Mouse (Mus musculus) cerebral cortex, adult 2 months (tissue): ENCODE measurements around the gene Ift43.

ENCODE experiments used
- WGBS: fragments of 180-500 bp; shearing (Covaris S2); methylation state at CpG from one replicate; pipeline ENCODE4 v1.1.7; 2018; 5-methylcytosine and 5-hydroxymethylcytosine counted together

Ift43 gene

DNA sequence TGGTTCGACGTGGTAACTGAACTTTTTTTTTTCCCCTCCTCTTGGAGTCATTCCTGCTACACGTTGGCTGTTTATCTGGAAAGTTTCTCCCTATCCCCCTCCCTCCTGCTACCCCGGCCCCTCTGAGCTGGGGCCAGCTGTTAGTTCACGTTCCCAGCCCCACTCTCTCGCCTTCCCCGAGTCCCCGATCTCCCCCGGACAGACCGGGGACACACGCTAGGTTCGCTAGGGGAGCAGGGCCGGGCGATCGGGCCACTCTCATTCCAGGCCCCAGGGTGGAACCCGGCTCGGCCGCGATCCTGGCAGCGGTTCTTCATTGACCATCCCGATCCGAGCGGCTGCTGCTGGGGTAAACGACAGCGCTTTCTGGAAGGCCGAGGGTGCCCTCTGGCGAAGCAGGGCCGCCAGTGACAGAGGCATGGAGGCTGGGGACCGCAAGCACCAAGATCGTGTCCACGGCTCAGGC, 3.1 kb upstream of the Ift43 start:
- under 1% methylated on average over 31 of the region's 31 CpGs for whole genome bisulfite sequencing

DNA sequence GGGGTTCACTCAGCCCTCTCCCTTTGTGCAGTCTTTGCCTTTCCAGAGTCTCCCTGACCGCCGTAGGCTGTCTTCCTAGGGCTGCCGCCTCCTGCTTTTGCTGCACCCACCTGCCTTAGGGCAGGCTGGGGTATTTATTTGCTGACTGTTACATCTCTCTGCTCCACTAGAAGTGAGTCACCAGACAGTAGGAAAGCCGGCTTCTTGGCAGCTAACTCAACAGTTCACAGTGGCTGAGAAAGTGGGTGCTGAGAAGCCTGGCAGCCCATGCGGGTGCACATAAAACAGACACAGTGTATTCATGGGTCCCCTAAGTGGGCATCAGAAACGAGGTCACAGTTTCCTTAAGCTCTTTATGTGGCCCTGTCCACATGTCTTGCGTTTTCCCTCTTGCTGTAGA, 3.5 kb downstream of the Ift43 start:
- 49% methylated on average over 7 of the region's 7 CpGs for WGBS

DNA sequence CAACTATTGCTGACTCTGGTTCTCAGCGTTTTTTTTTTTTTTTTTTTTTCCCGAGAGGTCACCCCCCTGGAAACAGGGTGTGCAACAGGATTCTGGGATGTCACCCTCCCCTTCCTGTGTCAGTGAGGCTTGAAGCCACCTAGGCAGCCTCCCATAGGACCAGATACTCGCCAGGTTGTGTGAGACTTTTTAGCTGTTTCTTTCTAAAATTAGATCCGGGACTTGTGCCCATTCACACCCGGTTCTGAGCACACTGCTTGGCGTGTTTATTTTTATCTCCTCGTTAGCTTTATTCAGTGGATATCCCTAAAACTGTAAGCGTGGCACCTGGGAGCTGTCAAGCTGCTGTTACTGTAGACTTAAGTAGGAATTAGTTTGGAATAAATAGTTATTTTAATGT, 4.2 kb downstream of the Ift43 start:
- WGBS = 23% methylated on average over 8 of the region's 8 CpGs

DNA sequence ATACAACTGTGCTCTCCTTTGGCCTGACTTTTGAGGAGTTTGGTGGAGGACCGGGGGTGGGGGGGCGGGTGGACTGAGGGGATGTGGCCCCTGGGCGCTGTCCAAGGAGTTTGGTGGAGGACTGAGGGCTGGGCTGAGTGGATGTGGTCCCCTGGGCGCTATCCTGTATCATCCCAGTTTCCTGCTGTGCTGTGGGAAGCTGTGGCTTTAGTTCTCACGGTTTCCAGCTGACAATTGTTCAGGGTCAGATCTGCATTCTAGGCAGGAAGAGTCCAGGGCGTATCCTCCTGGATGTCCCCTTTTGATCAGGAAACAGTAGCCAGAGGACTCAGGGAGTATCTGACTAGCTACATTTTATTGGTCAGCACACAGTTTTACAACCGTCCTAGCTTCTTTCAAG, 5.7 kb downstream of the Ift43 start:
- 85% methylated on average over 7 of the region's 7 CpGs for WGBS

DNA sequence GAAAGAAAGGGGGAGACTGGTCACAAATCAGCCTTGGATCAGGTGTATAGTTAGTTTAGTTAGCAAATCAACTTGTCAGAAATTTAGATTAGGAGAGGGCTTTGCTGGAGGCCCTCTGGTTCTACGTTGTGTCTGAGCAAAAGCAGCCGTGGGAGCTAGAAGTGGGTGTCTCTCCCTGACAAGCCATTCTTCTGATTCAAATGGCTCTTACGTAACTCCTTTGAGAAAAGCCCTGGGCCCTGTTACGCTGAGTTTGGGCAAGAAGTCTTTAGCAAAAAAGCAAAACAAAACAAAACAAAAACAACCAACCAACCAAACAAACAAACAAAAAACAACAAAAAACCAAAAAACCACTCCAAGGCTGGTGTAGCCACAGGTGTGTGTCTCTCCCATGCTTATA, 8.4 kb downstream of the Ift43 start:
- 34% methylated on average over 4 of the region's 4 CpGs for WGBS

DNA sequence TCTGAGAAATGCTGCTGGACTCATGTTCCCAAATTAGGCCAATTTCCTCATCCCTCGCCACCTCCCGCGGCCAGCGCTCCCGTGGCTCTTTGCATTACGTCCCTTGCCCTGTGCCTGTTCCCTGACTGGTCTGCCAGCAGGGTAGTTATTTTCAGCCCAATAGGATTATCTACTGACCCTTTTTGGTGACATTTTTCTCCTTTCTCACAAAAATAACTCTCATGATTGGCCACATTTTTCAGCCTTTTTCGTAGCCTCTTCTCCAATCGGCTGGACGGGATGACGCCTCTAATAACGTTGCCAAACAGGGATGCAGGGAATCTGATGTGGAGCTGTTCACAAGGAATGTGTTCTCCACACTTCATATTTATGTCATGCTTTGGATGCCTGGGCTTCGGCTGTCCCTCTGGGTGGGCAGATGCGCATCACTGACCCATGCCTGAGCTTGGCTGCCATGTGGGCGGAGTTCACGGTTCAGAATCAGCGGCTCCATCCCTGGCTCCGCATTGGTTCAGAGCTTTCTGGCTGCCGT, 9.3 kb downstream of the Ift43 start:
- WGBS = 60% methylated on average over 18 of the region's 18 CpGs

DNA sequence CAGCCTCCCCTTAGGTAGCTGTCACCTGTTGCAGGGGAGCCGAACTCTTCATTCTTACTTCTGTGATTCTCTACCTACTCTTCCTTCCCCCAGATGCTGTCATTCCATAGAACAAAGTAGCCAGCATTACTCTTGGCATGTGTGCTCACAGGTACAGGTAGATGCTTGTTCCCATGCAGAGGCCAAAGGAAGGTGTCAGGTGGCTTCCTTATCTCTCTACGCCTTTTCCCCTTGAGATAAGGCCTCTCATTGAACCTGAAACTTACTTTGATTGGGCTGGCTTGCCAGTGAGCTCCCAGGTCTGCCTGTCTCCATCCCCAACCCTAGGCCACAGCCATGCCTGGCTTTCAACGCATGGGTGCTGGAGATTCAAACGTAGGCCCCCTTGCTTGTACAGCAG, 11.7 kb downstream of the Ift43 start:
- 95% methylated on average over 4 of the region's 4 CpGs for WGBS

DNA sequence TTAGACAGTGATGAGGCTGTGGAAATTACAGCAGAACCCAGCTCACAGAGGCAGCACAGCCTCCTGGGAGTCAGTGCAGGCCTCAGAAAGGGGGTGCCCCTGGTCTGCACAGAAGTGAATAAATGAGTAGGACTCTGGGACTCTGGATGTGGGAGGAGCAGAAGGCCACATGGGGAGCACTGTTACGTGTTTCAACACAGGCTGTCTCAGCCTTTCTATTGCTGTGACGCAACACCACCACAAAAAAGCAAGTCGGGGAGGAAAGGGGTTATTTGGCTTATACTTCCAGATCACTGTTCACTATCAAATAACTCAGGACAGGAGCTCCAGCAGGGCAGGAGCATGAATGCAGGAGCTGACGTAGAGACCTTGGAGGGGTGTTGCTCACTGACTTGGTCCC, 13.5 kb downstream of the Ift43 start:
- WGBS = 87% methylated on average over 4 of the region's 4 CpGs

DNA sequence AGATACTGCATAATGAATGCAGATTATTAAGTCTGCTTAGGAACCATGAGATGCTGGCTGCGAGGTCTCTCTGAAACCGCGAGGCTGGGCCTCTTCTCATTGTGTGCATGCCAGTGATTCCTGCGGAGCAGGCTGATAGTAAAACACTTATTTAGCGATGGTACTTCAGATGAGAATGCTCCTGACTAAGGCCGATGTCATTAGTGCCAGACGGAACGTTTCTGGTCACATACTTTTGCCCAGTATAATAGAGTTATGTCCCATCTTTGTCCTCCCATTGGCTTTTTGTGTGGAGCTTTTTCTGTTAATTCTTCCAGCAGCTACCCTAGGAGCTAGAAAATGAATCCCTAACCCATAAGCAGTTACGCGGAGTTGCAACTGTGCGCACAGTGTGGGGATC, 15.4 kb downstream of the Ift43 start:
- 82% methylated on average over 11 of the region's 11 CpGs for WGBS

DNA sequence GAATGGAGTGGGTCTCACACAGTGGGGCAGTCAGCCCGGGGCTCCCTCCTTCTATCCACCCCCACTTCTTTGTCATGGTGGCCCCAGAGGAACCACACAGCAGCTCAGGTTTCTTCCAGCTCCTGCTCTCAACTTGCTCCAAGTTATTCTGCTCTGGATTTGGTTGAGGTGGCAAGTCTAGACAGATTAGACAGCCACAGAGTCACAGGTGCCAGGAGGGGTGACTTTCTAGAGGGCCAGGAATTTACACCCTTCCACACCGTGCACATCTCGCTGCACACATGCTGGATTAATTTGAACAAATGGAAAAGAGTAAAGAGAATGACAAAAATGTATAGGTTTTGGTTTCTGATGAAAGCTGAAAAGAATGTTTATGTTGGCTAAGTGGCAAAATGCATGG, 18.4 kb downstream of the Ift43 start:
- WGBS = 92% methylated on average over 3 of the region's 3 CpGs

DNA sequence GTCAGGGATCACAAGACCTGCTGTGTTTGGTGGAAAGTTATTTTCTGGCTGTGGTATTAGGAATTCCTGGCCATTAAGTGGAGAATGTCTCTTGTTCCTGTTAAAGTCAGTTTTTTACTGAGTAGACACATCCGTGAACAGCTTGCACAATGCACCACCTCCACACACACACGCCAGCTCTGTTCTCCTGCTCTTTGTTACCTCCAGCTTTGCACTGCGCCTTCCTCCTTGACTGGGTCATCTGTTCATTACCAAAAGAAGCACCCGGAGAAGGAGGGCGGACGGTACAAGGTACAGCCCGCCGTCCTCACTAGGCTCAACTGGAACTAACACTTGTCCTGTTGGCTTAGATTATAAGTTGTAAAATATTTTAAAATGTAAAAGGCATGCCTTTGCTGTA, 20.3 kb downstream of the Ift43 start:
- WGBS = 71% methylated on average over 8 of the region's 8 CpGs

DNA sequence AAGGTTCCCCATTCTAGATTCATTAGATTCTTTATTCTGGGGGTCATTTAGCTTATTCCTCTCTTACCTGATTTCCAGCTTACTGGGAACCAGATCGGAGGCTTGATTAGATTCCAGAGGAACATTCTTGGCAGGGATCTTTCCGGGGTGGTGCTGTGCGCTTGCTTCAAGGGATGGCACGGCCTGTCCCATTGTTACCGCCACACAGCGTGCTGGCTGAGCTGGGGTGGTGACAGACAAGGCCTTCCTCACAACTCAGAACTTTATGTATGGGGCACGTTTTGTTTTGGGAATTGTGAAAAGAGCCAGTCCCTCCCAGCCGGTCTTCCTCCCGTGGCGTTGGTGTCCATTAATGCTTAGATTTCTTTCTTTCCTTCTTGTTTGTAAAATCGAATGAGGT, 21.1 kb downstream of the Ift43 start:
- WGBS = 56% methylated on average over 11 of the region's 11 CpGs

DNA sequence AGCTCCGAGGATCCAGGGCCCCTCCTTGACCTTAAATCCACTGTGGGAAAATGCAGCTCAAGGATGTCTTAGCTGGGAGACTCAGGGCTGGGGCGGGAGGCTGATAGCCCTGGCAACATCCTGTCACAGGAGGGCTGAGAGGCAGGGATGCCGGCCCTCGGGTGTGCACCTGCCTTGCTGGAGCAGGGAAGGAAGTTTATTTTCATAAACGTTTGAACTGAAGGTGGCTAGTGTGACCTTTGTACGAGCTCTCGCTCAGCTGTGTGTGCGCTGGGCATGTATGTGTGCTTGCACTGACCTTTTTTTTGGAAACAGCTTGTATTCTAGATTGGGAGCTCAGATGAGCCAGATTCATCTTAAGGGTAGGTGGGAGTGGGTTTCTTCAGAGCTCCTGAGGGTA, 21.5 kb downstream of the Ift43 start:
- WGBS = 43% methylated on average over 8 of the region's 8 CpGs

DNA sequence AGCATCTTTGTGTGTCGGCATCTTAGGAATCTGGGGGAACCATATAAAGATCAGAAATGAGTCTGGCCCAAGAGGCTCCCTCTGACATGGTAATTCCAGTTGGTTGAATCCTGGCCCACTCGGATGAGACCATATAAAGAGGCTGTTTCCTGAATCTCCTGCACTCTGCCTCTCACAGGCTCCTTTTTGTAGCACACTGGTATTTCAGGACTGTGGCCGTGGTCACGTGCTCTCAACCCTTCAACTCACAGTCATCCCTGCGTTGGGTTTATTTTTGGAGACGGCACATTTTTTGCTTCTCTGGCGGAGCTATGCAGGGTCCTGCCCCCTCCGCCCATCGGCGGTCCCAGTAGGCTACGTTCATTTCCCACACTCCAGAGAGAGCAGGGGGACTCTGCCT, 22.0 kb downstream of the Ift43 start:
- 47% methylated on average over 11 of the region's 11 CpGs for WGBS

DNA sequence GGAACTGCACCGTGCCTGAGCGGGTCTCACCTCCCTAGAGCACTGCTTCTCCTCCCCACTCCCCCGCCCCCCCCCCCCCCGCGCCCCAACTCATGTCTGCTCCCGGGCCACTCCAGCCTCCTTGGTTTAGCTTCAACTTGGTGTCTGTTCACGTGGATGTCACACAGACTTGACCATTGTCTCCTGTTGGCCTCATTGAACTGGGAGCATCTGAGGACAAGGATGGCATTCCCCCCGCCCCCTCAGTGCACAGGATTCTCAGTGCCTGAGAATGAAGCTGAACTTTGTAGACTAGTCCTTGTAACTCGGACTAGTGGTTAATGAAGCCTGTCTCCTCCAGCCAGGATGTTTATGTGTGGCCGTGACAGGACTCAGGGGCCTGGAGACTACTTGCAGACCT, 23.2 kb downstream of the Ift43 start:
- 78% methylated on average over 9 of the region's 10 CpGs for WGBS

DNA sequence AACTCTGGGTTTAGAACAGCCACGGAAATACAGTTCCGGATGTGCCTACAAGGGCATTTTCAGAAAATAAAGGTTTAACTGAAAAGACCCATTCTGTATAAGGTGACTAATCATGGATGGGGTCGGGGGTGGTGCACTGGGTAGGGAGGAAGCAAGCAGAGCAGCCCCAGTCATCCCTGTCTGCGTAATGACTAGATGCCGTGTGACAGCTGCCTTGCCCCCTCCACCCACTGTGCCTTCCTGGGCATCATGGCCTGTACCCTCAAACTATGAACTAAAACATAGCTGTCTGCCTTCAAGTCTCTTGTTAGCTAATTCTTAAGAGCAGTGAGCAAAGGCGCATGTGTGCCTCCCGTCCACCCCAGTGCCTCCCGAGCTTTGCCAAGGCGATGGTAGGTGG, 23.7 kb downstream of the Ift43 start:
- WGBS = 85% methylated on average over 9 of the region's 9 CpGs

DNA sequence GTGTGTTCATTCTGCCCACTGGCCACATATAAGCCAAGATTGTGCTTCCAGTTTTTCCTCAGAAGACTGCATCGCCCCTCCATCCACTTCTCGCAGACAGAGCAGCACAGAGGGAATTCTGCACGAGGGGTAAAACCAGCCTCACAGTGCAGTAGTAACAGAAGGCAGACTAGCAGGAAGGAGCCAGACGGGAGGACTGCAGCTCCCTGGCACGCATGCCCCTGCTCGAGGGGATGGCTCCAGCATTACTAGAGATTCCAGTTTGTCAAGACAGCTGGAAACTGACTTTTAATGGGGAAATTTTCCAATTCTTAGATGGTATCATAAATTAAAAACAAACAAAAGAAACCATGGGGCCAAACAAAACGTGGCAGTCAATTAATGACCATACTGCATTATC, 25.3 kb downstream of the Ift43 start:
- 67% methylated on average over 7 of the region's 7 CpGs for WGBS

DNA sequence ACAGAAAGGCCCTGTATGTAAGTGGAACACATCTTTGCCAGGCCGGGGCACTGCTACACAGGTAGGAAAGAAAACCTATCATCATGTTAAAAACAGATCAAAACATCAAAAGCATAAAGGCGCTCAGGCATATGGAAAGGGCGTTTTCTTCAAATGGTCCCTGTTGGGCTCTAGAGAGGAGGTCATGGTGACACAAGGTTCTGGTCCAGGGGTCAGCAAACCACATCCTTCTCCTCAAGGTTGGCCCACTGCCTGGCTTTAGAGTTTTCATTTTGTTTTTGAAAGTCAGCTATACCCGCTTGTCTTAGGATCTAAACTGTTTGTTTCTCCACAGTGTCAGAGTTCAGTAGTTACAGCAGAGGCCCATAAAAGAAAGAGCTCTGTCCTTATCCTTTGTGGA, 27.2 kb downstream of the Ift43 start:
- WGBS = 82% methylated on average over 4 of the region's 4 CpGs

DNA sequence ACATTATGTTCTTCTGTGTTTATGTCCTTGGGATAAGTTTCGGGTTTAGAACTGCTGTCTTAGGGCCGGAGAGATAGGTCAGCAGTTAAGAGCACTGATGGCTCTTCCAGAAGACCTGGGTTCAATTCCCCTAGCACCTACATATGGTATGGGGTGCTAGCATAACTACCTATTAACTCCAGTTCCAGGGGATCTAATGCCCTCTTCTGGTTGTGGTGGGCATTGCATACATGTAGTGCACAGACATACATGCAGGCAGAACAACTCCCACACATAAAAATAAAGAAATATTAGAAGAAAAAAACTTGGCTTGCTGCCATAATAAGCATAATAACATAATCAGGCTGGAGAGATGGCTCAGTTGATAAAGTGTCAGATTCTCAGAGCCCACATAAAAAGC, 28.3 kb downstream of the Ift43 start:
- 99% methylated on average over 2 of the region's 2 CpGs for WGBS

DNA sequence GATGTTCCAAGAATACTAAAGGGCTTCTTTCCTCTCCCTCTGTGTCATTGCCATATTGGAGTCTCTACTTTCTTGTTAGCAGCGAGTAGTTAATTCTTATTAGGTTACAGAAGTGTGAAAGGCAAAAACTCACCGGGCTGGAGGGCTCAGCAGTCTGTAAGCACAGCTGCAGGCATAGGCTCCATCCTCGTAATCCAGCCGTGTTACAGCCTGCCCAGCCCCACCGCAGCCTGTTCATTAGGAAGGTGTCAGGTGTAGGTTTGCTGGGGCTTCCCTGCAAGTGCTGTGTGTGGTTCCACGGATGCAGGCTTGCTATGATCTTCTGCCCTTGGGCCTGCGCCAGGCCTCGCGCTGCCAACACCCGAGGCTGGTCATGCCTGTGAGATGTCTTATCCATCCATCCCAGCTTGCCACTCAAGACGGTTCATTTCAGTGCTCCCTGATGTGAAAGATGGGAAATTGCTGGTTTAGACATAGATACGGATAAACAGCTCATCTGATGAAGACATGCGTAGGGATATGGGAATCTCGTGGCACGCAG, 34.0 kb downstream of the Ift43 start:
- 81% methylated on average over 15 of the region's 15 CpGs for WGBS

DNA sequence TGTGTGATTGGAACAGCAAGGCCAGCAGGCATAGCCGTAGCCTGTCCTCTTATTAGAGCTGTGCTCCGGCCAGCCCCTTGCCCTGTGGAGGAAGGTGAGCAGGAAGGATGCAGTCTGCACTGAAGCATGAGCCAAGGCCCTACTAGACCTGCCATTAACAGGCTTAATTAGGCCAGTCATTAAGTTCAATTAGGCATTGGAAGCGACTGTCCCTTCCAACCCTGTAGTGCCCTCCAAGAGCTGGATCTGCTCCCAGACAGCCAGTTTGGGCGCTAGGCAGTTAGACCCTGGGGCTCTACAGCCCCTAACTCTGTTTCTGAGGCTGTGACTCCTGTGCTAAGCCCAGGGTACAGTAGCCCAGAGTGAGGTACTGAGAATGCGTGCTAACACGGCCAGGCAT, 41.7 kb downstream of the Ift43 start:
- 74% methylated on average over 6 of the region's 6 CpGs for whole genome bisulfite sequencing

DNA sequence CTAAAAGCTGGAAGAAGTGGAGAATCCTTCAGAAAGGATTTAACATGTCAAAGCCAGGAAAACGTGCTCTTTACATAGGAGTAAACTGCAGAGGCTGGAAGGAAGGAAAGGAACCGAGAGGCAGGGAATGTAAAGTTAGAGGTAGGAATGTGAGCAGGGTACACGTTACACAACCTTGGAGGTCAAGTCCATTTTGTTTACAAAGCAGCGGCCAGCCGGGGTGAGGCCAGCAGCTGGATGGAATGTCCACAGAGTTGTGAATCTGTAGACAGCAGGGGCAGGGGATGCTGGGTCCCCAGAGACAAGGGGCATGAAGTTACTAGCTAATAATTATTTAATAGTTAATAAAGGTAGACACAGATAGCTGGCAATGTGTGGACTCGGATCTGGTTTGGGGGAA, 45.8 kb downstream of the Ift43 start:
- 84% methylated on average over 6 of the region's 6 CpGs for WGBS

DNA sequence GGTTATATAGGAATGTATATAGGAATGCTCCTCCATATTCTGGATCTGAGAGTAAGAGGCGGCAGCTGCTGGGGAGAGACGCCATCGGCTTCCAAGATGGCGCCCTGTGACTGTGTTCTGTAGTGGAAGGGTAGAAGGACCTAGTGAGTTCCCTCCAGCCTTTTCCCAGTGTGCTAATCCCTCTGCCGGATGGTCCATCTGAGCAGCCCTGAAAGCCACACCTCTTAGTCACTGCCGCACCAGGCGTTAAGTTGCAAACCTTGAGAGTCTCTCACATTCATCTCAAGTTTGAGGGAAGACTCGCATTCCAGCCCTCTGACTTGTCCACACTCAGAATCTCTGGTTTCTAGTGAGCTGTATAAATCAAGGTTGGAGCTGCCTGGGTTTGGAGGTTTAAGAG, 46.7 kb downstream of the Ift43 start:
- WGBS = 94% methylated on average over 8 of the region's 8 CpGs

DNA sequence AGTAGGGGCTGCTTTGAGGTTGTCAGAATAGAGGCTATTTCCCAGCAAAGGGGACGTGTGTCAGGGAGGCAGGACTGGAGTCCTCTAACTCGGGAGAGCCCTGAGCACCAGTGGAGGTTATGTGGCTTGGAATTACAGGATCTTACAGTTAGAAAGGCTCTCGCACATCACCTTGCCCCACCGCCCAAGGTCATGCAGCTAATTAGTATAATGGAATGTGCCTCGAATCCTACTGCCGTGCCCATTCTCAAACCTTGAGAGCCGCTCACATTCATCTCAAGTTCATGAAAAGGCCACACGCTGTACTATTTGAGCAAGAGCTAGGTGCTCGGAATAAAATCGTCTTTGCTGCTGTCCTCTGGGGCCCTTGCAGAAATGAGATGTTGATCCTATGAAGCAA, 47.4 kb downstream of the Ift43 start:
- WGBS = 88% methylated on average over 10 of the region's 10 CpGs
